Mouse (Mus musculus): ENCODE measurements around the gene Kdm8.
A peak's percentile ranks its signal among the peaks of the same experiment; 100 is the strongest.

Gene Kdm8

DNA sequence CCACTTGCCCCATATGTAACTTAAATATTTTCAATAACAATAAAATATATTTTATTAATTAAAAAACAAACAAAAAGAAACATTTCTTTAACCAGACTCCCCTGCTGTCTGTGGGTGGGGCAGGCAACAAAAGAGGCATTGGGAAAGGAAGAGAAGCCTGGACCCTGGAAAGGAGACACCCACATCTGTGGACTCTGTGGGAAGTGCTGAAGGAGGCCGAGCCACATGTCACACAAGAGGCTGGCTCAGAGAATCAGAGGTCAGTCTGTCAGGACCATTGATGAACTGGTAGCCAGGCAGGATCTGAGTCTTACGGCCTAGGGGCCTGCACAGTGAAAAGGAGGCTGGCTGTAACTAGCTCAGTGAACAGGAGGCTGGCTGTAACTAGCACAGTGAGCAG lies 17.7 kb downstream of the Kdm8 start:
- no peak for DNase-seq

DNA sequence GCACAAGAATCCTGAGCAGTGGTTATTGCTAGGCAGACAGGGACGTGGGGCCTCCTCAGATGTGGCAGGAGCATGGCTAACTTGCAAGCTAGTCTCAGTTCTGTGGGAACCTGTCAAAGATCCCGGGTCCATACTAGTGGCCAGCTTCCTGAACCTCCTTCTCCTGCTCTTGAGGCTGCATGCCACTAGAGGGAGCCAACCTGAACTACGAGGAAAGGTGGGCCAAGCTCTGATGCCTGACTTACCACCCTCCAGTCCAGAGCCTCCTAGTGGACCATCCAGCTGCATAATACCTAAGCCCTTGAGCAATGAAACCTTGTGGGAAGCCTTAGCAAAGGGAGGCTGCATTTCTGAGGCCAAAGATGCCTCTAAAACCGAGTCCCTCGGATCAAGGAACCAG lies 25.5 kb downstream of the Kdm8 start:
- peak; percentile 84 for DNase-seq

- DNase-seq = peak; percentile 62
Observed at GRCm38 (mm10) chr7:125470901-125471300, 26.4 kb downstream of the Kdm8 start.

GRCm38 (mm10) chr7:125471991-125472741 lies 27.7 kb downstream of the Kdm8 start:
- DNase-seq = peak; percentile 90

GRCm38 (mm10) chr7:125474535-125474934 lies 30.1 kb downstream of the Kdm8 start:
- no peak for DNase-seq

DNA sequence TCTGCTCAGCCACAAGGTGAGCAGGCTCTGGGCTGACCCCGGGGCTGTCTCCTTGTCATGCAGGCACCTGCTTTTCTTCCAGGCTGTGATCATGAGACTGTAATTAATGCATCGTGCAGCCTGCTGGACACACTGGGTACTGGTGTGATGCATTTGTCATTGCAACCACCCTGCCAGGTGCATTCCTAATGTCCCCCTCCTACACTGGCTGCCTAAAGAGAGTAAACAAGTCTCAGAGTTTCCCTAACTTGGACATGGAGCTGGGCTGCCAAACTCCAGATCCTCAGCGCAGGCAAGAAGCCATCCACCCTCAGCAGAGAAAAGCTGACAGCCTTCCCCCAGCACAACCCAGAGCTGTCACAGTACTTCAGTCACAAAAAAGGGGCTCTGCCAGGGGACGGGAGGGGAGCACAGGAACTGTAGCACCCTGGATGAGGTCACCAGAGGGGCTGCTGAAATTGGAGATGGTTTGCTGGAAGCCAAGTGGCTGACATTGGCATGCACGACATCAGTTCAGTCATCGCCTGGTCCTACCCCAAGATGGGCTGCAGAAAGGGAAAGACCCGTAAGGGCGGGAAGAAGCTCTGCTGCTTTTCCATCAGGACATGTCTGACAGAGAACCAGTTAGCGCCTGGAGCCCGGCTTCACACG lies 31.2 kb downstream of the Kdm8 start:
- DNase-seq = peak; percentile 37

DNA sequence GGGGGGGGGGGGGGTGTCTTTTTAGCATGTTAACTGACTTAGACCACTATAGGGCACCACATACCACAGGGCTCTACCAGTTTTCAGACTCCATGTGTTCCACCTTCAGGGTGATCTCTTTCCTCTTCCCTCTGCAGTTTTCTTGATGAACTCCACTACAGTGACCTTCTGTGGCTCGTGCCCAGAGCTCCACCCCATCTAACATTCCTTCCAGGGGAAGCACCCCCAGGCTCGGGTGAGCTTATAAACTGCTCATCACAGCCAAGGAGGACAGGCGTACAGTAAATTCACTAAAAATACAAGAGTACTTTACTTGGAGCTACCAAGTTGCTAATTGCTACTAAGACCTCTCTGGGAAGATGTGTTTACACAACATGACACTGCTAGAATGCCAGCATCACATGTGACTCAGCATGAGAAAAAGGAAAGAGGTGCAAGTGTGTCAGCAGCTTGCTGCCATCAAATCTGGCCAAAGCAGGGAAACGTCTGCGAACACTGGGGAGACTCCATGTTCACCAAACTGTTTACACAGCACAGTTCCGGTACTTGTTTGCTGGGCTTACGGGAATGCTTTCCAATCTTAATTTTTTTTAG lies 34.0 kb downstream of the Kdm8 start:
- DNase-seq = no peak

DNA sequence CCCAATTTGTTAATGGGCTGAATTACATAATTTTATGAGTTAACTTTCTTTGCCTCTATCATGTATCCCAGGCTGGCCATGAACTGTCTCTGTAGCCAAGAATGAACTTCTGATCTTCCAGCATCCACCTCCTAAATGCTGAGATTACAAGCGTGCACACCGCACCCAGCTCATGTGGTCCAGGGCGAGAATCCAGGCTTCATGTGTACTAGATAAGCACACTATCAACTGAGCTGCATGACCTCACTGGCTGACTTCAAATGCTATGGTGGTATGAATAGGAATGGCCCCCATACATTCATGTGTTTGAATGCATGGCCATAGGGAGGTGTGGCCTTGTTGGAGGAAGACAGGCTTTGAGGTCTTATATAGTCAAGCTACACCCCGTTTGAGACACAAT lies 36.0 kb downstream of the Kdm8 start:
- no peak for DNase-seq

DNA sequence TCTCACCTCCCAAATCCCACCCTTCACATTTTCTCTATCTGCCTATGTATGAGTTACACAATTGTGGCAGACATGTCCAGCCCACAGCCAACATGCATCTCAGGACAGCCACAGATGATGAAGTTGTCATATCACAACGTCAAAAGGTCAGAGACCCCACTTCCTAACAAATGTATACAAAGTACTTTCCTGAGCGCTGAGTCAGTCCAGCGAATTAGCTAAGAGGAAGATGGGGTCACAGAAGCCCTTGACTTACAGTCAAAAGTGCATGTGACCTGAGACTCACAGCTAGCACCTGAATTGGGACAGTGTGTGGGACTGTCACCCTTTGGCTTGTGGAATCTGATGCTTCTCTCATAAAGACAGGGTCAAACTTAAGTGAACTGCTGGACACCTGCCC lies 37.9 kb downstream of the Kdm8 start:
- no peak for DNase-seq

GRCm38 (mm10) chr7:125482886-125483285 lies 38.4 kb downstream of the Kdm8 start:
- no peak for DNase-seq

GRCm38 (mm10) chr7:125484791-125485190 lies 40.3 kb downstream of the Kdm8 start:
- no peak for DNase-seq

DNA sequence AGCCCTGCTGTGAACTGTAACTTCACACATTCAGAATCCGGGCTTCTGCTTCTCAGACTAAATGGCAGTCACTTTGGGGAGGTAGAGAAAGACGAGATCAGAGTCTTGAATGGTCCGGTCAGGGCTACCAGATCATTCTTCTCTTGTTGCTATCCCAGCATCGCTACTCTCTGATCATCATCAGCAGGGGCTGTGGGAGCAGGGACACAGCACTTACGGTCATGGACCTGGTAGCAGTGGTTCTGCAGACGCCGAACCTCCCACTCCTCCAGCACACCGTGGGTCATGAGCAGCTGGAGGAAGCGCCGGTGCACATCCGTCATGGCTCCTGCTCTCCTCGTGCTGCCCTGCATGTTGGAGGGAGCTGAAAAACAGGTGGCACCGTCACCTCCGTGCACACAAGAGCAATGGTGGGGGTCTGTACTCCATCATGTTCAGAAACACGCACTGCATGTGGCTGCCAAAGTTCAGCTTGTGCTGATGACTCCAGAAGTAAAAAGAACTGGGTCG lies 41.7 kb downstream of the Kdm8 start:
- peak; percentile 44 for DNase-seq

GRCm38 (mm10) chr7:125487126-125487525 lies 42.6 kb downstream of the Kdm8 start:
- DNase-seq = peak; percentile 69

DNA sequence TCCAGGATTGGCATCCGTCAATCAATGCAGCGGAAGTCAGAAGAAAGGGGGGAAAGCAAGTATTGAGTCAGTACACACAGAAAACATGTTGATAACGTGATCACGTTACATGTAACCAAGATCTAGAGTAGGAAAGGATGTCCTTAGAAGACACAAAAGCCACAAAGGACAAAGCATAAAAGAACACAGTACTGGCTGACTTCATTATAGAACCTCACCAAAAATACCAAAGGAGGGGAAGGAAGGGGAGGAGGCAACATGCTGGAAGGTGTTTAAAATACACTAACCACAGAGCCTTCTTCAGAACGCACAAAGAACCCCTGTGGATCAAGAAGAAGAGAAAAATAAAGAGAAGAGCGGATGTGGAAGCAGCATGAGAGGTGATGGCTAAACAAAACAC lies 44.2 kb downstream of the Kdm8 start:
- peak; percentile 57 for DNase-seq

- no peak for DNase-seq
Observed at GRCm38 (mm10) chr7:125489636-125490035, 45.2 kb downstream of the Kdm8 start.

DNA sequence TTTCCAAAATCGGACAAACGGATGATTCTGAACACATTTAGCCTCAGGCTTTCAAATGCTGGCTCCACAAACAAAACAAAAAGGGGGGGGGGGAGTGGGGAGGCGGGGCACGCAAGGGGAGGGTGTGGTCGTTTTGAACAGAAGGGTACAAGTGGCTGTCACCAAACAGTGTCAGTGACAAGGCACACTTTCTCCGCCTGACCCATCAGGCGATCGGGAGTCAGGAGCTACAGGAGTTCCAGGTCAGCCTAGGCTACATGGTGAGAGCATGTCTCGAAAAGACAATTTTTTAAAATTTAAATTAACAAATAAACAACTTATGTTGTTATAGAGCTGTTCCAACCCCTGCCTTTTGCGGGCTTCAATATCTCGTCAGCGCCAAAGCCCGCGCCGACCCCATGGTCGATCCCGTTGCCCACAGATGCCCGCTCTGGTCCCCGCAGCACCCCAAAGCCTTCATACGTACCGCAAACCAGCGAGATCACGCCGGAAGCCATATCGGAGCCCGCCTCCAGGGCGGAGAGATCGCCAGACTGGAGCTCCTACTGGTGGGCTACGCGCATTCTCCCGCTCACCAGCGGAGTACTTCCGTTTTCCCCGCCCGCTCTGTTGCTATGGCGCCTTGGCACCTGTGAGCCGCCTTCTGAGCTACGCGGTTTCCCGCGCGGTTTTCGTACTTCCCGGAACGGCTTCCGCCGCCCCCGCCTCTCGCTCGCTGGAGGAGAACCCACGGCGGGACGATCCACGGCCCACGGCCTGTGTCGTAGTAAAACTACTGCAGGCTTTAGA lies 46.7 kb downstream of the Kdm8 start, which contains the start of gene Nsmce1:
TSS of gene Nsmce1 (minus strand) at position 650 of the 789 bp plus-strand sequence.
- DNase-seq = peak; percentile 99

DNA sequence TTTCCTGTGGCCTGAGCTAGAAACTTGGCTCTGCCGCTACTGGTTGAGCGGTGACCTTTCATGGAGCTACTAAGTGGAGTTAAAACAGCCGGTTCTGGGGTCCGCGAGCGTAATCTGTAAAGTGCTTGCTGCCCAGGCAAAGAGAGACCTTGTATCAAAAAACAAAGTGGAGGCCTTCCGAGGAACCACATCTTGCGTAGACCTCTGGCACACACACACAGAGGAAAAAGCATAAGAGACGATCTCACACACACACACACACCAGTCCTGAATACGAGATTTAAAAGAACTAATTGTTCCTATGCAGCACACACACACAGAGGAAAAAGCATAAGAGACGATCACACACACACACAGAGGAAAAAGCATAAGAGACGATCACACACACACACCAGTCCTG lies 47.3 kb downstream of the Kdm8 start:
- DNase-seq = no peak

GRCm38 (mm10) chr7:125492551-125492950 lies 48.1 kb downstream of the Kdm8 start:
- DNase-seq = no peak

GRCm38 (mm10) chr7:125495864-125496440 lies 51.5 kb downstream of the Kdm8 start:
- DNase-seq = no peak

DNA sequence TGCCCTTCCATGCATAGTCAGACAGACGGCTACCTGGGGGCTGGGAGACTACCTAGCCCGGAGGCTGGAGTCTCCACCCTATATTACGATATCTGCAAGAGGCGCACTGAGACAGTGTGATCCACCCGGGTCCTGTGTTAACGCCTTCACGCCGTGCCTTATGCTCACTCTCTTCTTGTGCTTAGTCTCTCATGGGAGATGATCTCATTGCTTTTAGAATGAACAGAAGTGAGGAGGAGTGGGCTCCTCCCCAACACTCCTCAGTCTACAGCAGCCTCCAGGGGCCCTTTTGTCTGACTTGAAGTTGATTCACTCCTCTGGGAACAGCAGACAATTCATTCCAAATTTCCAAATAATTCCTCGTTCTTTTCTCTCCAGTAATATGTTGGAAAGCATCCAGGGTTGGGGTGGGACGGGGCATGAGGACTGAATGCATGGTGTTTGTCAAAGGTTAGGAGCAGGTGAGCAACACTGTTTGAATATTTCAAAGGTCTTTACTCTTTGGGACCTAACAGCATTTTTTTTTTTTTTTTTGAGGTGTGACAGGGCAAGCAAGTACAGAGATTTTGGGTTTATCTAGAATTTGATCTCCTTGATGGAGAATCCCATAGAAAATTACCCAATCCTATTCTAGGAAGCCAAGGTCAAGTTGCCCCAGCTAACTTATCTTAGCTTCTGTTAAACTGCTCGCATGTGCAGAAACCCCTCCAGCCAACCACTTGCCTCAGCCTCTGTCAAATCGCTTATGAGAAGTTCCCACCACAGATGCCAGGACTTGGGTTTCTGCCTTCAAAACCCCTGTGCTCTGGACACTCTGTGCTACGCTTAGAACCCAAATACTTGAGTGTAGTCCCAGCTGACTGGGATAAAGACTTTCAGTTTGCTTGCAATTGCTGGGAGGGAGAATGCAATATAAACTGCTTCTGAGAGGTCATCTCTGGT lies 55.7 kb downstream of the Kdm8 start:
- no peak for DNase-seq

DNA sequence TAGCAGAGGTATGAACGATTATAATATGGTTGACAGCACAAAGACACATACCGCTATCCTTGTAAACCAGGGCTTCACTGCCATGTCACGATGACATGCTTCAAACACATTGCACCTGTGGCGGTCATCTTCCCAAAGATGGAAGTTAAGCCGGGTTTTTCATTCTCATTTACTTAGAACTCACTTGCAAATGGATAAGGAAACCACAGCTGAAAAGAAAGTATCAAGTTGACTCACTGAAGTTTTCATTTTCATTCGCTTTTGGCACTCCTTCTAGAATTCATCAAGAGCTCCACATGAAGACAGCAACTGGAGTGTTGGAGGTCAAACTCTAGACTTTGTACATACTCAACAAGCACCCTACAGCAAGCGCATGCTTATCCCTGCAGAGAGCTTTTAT lies 56.4 kb downstream of the Kdm8 start:
- DNase-seq = no peak
